Mouse (Mus musculus) bone marrow, adult 2 months (tissue): ENCODE measurements around the gene Chit1.

Source experiments
- CTCF ChIP-seq: fragments of 200-500 bp; IDR thresholded peaks from 2 replicates; pipeline ENCODE4 v1.5.1; 2011; ENCODE audit warnings: low read length, control low read depth; ENCODE audit not compliant: control insufficient read depth, insufficient read depth
- POLR2A ChIP-seq: fragments of 200-500 bp; IDR thresholded peaks from 2 replicates; pipeline ENCODE4 v1.6.1; 2011; ENCODE audit warnings: low read depth, mild to moderate bottlenecking, control low read depth, low read length, borderline replicate concordance; ENCODE audit not compliant: control insufficient read depth

DNA sequence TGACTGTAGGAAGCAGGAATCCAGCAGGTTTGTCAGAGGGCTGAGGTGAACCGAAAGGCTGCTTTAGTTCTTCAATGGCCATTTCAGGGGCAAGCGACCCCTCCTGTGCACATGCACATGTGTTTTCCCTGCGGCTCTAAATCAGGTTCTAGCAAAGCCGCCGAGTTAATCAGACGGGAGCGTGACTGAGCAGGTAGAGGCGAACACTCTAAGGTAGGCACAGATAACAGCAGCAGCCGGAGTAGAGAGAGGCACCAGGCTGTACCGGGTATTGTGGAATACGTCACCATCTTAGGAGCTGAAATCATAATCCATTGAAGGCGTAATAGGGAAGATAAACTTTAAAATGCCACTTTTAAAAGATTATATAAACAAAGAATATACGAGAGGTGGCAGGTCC lies 3.7 kb downstream of the Chit1 start:
- no peak for TF ChIP-seq CTCF
- TF ChIP-seq POLR2A, result no peak
